23 mouse cellular contexts compared by ENCODE assay signal in genomic region chr16:72973685-72974084, GRCm38 (mm10).
"Had no signal": no experiment of that assay in that cellular context is flagged by ENCODE, and none has a peak within 500 bp of the region (broad histone marks: within the 10 kb centered on the region; RNA-seq: fewer than 3 reads in every experiment).

No protein-coding gene starts in this region.

- H3K9me3 ChIP-seq: lung, embryonic 15.5 days; midbrain, embryonic 12.5 days; midbrain, embryonic 15.5 days; neural tube, embryonic 12.5 days; neural tube, embryonic 15.5 days had no signal

- H3K27ac ChIP-seq: kidney, postnatal 0 days; left cerebral cortex, adult 2 months; liver, embryonic 14.5 days; lung, embryonic 15.5 days; macrophage; midbrain, embryonic 12.5 days; midbrain, embryonic 15.5 days; neural tube, embryonic 12.5 days; neural tube, embryonic 15.5 days had no signal

- H3K4me2 ChIP-seq: liver, embryonic 11.5 days; lung, embryonic 15.5 days; midbrain, embryonic 12.5 days; midbrain, embryonic 15.5 days; neural tube, embryonic 12.5 days; neural tube, embryonic 15.5 days had no signal

- DNase-seq: kidney, adult 2 months; kidney, postnatal 25 days; layer of hippocampus, postnatal 36 days; lung, adult 18-20 months; lung, postnatal 14 days; right cerebral cortex, adult 18-20 months; right cerebral cortex, postnatal 14 days; right cerebral cortex, postnatal 4 days; thymus, adult 2 months; thymus, postnatal 14 days; thymus, postnatal 4 days had no signal

- ATAC-seq: hindbrain, embryonic 16.5 days; intestine, embryonic 16.5 days; midbrain, embryonic 15.5 days had no signal

- H3K4me1 ChIP-seq: lung, embryonic 15.5 days had no signal

- H3K36me3 ChIP-seq: lung, embryonic 15.5 days; midbrain, embryonic 15.5 days had no signal

- H3K9ac ChIP-seq: liver, embryonic 14.5 days; lung, embryonic 15.5 days; midbrain, embryonic 12.5 days; midbrain, embryonic 15.5 days; neural tube, embryonic 12.5 days; neural tube, embryonic 15.5 days had no signal

- H3K4me3 ChIP-seq: left cerebral cortex, adult 2 months; lung, embryonic 15.5 days; midbrain, embryonic 12.5 days; midbrain, embryonic 15.5 days; neural tube, embryonic 12.5 days; neural tube, embryonic 15.5 days had no signal

- H3K27me3 ChIP-seq: lung, embryonic 15.5 days; midbrain, embryonic 12.5 days; midbrain, embryonic 15.5 days; neural tube, embryonic 12.5 days; neural tube, embryonic 15.5 days had no signal
